Mouse (Mus musculus): Measurements from ENCODE around the gene Filip1l. TPM values are rescaled to one million over a fixed set of nuclear protein-coding genes. Genes with fewer than 3 reads are reported as not detected.

The Filip1l gene
- total RNA-seq, 2 experiments from 2014 or later, result 22.6 to 23.5 TPM

GRCm38 (mm10) chr16:57479776-57480175, 126.9 kb downstream of the Filip1l start:
- no peak for DNase-seq (ENCODE audit: low spot score in 2 of 2)

DNA sequence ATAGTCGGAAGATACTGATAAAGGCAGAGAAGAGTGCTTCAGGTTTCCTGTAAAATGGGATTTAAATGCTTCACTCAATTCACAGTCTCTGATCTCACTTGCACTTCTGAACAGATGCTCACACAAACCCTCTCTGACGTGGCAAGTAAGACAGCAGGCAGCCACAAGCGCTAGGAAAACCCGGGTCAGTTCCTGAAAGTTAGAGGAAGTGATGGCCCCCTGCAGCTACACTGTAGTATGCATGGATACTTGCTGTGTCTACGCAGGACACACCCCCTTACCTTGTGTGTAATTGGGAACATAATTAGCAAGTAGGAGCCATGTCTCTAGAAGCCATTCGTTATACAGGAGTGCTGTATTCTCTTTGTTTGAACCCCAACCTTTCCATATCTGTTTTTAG, 129.4 kb downstream of the Filip1l start:
- DNase-seq (ENCODE audit: low spot score in 2 of 2), result no peak

DNA sequence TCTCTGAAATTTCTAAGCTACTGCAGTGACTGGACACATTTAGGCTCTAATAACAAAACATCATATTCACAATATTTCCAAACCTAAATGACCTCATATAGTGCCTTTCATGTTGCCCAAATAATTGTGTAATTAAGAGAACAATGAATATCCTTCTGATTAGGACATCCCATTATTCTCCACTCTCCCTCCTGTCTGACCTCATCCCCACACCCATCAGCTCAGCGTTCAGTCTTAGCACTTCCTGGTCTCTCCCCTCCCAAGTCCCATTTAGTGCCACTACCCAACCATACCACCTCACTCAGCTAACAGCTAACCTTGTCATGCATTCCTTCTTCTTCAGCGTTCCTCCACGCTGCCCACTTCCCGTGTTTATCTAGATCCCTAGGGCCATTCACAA, 130.0 kb downstream of the Filip1l start:
- no peak for DNase-seq (ENCODE audit: low spot score in 2 of 2)

GRCm38 (mm10) chr16:57483503-57483902, 130.6 kb downstream of the Filip1l start:
- no peak for DNase-seq (ENCODE audit: low spot score in 2 of 2)

GRCm38 (mm10) chr16:57484043-57484795, 131.3 kb downstream of the Filip1l start:
- DNase-seq (ENCODE audit: low spot score in 2 of 2), result no peak

DNA sequence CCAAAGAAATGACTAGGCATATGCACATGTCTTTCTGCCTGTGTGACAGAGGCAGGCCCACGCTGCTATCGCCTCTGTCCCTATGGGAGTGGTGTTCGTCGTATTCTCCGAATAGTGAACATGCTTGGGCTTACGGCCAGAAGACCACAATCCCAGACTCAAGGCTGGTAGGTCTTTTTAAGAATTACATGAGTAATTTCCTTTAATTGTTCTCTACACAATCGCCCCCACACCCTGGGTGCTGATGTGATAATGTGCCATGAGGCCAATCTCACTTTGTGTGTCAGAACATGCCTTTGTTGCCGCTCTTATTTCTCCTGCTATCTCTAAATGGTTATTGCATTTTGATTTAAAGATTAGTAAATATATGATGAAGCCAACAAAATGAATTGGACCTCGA, 132.4 kb downstream of the Filip1l start:
- no peak for DNase-seq (ENCODE audit: low spot score in 2 of 2)

DNA sequence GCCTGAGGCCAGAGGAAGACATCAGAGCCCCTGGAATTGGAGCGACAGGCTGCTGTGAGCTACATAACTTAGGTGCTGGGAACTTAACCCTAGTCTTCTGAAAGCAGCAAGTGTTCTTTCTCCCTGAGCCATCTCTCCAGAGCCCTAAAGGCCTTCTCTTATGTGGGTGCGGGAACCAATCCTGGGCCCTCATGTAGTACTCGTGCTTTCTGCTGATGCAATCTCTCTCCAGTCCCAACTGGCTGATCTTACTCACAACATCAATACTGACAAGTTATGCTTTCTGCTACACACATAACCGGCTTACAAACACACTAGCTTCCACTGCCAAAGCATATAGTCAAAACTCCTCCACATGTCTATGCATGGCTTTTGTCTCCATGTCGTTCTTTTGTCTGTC, 133.4 kb downstream of the Filip1l start:
- no peak for DNase-seq (ENCODE audit: low spot score in 2 of 2)

- DNase-seq (ENCODE audit: low spot score in 2 of 2), result no peak
Observed at GRCm38 (mm10) chr16:57488661-57489060, 135.8 kb downstream of the Filip1l start.

GRCm38 (mm10) chr16:57490691-57491090, 137.8 kb downstream of the Filip1l start:
- no peak for DNase-seq (ENCODE audit: low spot score in 2 of 2)

DNA sequence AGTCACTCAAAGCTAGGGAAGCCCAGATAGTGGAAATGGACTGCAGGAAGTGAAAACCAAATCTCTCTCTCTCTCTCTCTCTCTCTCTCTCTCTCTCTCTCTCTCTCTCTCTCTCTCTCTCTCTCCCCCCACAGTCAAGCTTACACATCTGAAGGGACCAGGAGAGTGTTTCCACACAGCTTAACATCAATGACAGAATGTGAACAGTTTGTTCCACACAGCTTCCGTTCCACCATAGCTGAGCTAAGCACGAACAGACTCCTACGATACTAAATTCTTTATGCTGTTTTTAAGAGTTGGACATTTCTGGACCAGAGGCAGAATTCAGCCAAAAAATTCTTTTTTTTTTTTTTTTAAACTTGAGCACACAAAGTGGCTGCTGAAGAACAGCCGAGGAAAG, 139.0 kb downstream of the Filip1l start:
- no peak for DNase-seq (ENCODE audit: low spot score in 2 of 2)

DNA sequence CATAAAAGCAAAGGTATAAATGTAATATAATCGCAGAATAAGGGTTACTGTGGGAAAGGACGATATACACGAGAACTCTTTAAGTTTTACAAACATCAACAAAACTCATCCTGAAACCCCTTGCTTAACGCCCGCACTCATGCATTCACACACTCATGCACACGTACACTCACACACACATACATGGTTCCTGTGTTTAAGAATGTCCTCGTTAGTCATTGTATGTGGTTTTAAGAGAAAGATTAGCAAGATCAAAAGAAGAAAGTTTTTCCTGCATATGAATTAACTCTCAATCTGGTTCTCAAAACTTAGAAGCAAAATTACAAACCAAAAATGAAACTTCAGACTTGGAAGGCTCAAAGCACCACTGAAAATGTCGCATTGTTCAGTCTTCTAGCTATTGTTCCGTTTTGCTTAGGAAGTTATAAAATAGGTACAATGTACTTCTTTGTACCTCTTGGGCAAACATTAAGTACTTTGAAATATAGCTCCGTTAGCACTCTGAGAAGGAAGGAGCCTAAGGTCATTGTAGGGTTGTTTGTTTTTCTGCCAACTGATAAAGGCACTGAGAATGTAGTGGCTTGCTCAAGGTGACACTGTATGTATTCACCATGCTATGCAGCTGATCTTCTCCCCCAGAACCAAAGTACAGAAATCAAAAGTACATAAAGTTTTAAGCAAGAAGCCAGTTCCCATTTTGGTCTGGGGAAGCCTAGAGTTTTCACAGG, 142.7 kb downstream of the Filip1l start:
- no peak for DNase-seq (ENCODE audit: low spot score in 2 of 2)

- no peak for DNase-seq (ENCODE audit: low spot score in 2 of 2)
Observed at GRCm38 (mm10) chr16:57496437-57497173, 143.7 kb downstream of the Filip1l start.

DNA sequence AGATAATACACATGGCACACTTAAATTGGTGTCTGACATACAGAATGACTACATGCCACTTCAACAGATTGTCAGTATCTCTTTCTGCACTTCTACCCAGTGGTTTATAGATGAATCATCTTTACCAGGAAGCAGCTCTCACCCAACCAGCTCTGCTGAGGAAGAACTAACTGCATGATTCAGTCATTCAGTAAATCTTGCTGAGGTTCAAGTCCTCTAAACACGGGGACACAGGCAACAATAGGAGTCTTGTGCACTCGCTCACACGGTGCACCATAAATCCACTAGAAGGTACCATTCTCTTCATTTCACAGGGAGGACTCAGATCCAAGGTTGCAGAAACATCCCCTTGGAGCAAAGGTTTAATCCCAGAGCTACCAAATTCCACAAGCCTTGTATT, 148.0 kb downstream of the Filip1l start:
- DNase-seq (ENCODE audit: low spot score in 2 of 2), result no peak

DNA sequence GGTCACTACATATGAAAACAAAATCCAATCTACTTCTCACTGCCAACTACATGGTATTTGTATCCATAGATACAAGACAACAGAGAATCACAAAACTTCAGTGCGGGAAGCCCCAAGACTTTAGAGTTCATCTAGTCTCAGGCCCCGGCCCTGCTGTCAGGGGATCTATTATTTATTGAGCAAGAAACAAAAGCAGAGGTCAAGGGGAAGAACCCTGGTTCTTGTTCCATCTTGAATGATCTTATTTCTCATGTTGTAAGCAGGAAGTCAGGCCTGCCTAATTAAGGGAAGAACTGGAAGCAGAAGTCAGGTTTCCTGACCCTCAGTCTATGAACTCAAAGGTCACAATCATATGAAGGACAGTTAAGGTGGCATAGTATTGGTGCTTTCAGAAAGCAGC, 149.3 kb downstream of the Filip1l start:
- DNase-seq (ENCODE audit: low spot score in 2 of 2), result no peak

DNA sequence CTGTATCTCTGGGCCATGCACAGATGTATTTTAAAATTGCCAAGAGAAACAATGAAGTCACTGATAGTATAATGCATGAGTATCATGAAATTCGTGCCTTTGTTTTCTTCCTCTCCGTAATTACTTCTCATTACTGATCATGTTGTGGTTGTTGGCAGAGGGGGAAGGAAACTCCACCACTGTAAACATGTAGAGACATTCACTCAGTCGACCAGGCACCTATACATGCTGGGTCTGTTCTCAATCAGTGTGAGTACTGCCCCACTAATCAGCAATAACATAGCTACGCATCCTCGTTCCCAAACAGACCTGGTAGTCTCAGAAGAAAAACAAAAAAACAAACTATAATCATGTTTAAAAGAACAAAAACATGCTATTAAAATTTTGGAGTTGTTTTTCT, 149.9 kb downstream of the Filip1l start:
- DNase-seq (ENCODE audit: low spot score in 2 of 2), result no peak

DNA sequence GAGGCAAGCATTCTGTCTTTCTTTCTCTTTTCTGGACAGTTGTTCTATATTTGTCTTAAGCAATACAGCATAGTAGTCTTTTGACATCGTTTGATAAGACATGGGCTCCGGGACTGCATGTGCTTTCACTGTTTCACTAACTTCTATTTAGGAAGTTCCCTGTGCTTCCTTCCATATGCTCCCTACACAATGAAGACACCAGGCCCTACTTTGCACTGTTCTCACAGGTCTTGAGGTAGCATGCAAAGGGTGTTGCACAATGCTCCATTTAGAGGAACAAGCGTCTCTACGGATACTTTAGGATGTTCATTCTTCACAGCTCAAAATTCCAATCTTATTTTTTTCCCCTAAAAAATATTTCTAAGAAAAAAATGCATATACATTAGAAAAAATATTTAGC, 151.8 kb downstream of the Filip1l start:
- no peak for DNase-seq (ENCODE audit: low spot score in 2 of 2)

DNA sequence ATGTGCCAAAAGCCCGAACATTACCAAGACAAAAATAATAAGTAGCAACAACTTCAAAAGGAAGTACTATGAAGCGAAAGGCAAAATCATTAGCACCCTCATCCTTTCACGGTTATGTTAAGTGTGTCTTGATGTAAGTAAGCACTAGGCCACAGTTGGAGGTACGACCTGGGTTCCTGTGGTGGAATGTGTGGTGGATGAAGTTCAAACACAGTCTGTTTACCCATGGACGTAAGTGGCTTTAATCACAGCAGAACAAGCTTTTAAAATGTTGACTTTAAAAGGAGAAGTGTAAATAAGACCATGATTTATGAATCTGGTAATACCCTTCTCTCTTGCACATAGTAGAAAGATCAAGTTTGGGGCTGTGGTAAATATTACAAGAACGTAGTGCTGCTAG, 153.2 kb downstream of the Filip1l start:
- DNase-seq (ENCODE audit: low spot score in 2 of 2), result no peak

DNA sequence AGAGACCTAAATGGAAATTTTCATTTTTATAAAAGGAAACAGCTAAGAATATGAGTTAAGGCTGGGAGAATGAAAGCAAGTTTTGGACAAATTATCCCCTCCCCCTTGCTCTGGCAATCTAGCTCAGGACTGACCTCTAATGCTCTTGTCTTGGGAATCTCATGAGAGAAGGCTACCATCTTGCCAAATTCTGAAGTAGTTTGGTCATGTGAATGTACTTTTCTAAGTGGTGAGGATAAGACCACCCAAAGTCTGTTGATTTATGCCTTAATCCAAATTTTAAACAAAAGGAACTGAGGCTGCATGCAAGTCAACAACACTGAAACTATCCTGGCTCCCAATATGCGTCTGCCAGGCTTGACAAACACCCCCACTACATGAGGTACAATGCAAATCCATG, 155.5 kb downstream of the Filip1l start:
- DNase-seq (ENCODE audit: low spot score in 2 of 2), result no peak

DNA sequence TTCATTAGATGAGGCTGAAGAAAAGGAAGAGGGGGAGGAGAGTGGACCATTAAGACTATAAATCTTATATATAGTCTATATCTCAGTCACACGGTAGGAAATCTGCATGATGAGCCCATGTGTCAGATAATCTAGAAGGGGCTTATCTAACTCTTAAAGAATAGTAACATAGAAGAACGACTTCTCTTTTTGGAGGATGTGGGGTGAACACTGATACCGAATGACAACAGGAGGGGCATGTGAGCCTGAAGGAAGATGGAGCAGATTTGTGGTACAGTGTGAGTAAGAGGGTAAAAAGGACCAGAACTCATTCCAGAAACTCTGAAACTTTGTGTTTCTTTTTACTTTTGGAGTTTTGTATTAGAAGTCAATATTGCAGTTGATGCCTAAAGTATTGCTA, 156.2 kb downstream of the Filip1l start:
- no peak for DNase-seq (ENCODE audit: low spot score in 2 of 2)

- DNase-seq (ENCODE audit: low spot score in 2 of 2), result no peak
Observed at GRCm38 (mm10) chr16:57513562-57513961, 160.7 kb downstream of the Filip1l start.

DNA sequence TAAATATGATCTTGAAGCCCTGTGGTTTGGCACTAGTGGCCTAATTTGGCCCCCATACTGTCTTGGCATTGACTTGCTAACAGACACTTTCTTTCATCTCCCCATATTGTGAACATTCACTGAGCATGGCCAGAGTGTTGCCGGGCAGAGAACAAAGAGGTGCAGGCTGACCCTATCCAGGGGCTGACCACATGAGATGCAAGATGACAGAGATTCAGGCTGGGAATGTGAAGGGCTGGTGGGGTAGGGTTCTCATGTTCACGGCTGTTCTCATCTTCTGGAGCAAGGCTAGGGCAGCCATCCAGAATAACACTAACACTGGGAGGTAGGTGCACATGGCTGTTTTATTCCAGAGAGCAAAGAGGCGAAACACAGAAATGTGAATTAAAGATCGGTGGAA, 161.5 kb downstream of the Filip1l start:
- no peak for DNase-seq (ENCODE audit: low spot score in 2 of 2)

DNA sequence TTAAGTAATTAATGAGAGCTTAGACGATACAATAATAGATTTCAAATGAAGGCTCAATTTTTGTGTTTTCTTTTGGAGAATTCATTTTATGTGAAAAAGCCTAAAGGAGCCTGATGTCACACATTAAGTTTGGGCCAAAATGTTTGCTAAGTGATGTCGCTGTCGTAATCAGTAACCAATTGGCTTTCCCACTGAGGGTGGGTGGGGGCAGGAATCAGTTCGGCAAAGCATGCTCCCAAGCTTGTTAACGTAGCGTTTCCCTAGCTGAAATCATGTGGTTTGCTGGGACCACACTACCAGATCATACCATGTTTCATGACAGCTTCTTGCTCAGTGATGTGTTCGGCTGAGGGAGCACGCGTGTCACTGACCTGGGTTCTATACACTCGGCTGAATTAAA, 162.7 kb downstream of the Filip1l start:
- DNase-seq (ENCODE audit: low spot score in 2 of 2), result no peak

Data from adrenal gland, postnatal 4 days (tissue).